Mouse (Mus musculus) erythroblast, embryonic 14.5 days (primary cell): ENCODE data around the gene Phykpl.

Experiments
- GATA1 ChIP-seq: IDR thresholded peaks from 2 replicates; pipeline ENCODE4 v1.6.1; 2012; ENCODE audit warnings: low read length, inconsistent platforms, mixed read lengths
- TAL1 ChIP-seq: IDR thresholded peaks from 3 replicates; pipeline ENCODE4 v1.6.1; 2012; ENCODE audit warnings: low read length, inconsistent platforms, mixed read lengths

DNA sequence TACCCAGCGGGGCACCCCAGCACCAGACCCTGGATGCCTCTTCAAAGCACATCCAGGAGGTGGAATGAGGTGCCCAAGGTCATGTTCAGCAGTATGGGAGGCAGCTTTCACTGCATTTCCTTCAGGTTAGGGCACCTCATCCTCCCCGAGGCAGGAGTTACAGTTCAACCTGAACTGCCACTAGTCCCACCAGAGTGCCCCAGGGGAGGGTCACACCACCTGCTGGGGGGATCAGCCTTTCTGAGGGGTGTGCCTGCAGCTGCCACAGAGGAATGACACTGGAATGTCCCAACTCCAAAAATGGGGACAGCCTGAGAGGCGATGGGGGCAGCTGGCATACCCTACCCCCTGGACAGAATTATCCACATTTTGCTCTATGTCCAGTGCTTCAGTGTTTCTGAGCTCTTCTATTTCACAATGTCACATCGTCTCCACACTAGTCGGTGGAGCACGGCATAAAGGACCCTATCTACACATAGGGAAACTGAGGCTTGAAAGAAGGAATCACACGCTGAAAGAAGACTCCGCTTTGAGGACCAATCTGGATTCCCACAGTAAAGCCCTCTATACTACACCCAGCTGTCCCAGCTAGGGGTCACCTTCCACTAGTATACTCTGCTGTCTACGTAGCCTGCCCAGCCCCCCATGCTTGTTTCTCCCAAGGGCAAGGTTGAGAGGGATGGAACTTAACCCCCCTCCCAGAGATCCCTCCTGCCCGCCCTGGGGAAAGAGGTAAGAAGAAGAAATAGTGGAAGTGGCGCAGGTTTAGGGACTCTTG lies 64.7 kb downstream of the Phykpl start:
- TF ChIP-seq GATA1 (no peak), TAL1 (no peak)
